Mouse (Mus musculus) heart, embryonic 14.5 days (tissue): ENCODE measurements around the gene Nr6a1. TPM values are rescaled to one million over a fixed set of nuclear protein-coding genes. Genes with fewer than 3 reads are reported as not detected.

ENCODE experiments used
- ATAC-seq: fragments of 200-750 bp; cut with Nextera tagmentation; 2 replicates; pipeline ENCODE4 v1.8.0; 2017; ENCODE audit warnings: low read depth, moderate TSS enrichment; ENCODE audit not compliant: insufficient number of reproducible peaks, insufficient read depth, low FRiP score
- H3K27ac ChIP-seq, 2 experiments: fragments of 200-500 bp in 1 of 2; fragments of 300-500 bp in 1 of 2; sonication (generic) in 1 of 2; replicated peaks in 1 of 2; 2 replicates each; pipeline ENCODE4 v1.5.1; 2012 to 2014; ENCODE audit warnings: low read depth in 2 of 2, low read length in 2 of 2, control low read depth in 1 of 2, mild to moderate bottlenecking in 1 of 2, mixed read lengths in 1 of 2; ENCODE audit not compliant: control insufficient read depth in 1 of 2, insufficient read depth in 1 of 2
- H3K27me3 ChIP-seq: fragments of 300-500 bp; sonication (generic); 2 replicates; pipeline ENCODE4 v1.6.1; 2014; ENCODE audit warnings: mild to moderate bottlenecking, low read length, control low read depth; ENCODE audit not compliant: control insufficient read depth, insufficient read depth
- H3K36me3 ChIP-seq: fragments of 300-500 bp; sonication (generic); 2 replicates; pipeline ENCODE4 v1.6.1; 2014; ENCODE audit warnings: mild to moderate bottlenecking, control low read depth, low read length, mixed read lengths; ENCODE audit not compliant: control insufficient read depth, insufficient read depth
- H3K4me1 ChIP-seq, 2 experiments: fragments of 200-500 bp in 1 of 2; fragments of 300-500 bp in 1 of 2; sonication (generic) in 1 of 2; 2 replicates each; pipeline ENCODE4 v1.6.1; 2012 to 2014; ENCODE audit warnings: low read length in 2 of 2, control low read depth in 1 of 2, mixed read lengths in 1 of 2; ENCODE audit not compliant: control insufficient read depth in 2 of 2, insufficient read depth in 2 of 2
- H3K4me2 ChIP-seq: fragments of 300-500 bp; sonication (generic); 2 replicates; pipeline ENCODE4 v1.6.1; 2014; ENCODE audit warnings: mild to moderate bottlenecking, low read length
- H3K4me3 ChIP-seq, 2 experiments: fragments of 200-500 bp in 1 of 2; fragments of 300-500 bp in 1 of 2; sonication (generic) in 1 of 2; 2 replicates each; pipeline ENCODE4 v1.5.1; 2012 to 2014; ENCODE audit warnings: low read length in 2 of 2, mild to moderate bottlenecking in 2 of 2, control low read depth in 1 of 2, low read depth in 1 of 2, moderate library complexity in 1 of 2; ENCODE audit not compliant: control insufficient read depth in 1 of 2, insufficient read depth in 1 of 2
- H3K9ac ChIP-seq: fragments of 300-500 bp; sonication (generic); 2 replicates; pipeline ENCODE4 v1.6.1; 2014; ENCODE audit warnings: mild to moderate bottlenecking, low read length
- H3K9me3 ChIP-seq: fragments of 300-500 bp; sonication (generic); 2 replicates; pipeline ENCODE4 v1.6.1; 2016; ENCODE audit warnings: low read length, control low read depth; ENCODE audit not compliant: control insufficient read depth
- WGBS: fragments of 180-500 bp; shearing (Covaris S2); extraction: QIAGEN DNeasy Blood & Tissue Kit; methylation state at CpG from one replicate; pipeline ENCODE4 v1.1.7; 2014; 5-methylcytosine and 5-hydroxymethylcytosine counted together
- polyA plus RNA-seq: library from polyadenylated mRNA; unstranded; fragments of >200 nt; fragmentation: Nextera tagmentation; extraction: Ambion mirVana; gene quantifications from 2 replicates; pipeline ENCODE4 v1.2.1, GENCODE M21; 2014

The Nr6a1 gene
- polyA plus RNA-seq, 1 experiment from 2014 or later, result 0.78 TPM

- no peak overlapping the region for H3K4me2 ChIP-seq
- H3K4me3 ChIP-seq, result no peak overlapping the region
- H3K27me3 ChIP-seq, result no peaks in the 10 kb centered on the region
- peaks cover 46% of the 10 kb centered on the region for H3K36me3 ChIP-seq
- H3K27ac ChIP-seq, result no peak overlapping the region
- WGBS, result 57% methylated on average over 1 of the region's 1 CpGs
- no peak overlapping the region for H3K9ac ChIP-seq
- no peaks in the 10 kb centered on the region for H3K4me1 ChIP-seq
- no peak for ATAC-seq
- H3K9me3 ChIP-seq, result no peaks in the 10 kb centered on the region
Observed at GRCm38 (mm10) chr2:38872730-38873129, 54.8 kb downstream of the Nr6a1 start.

- no peak overlapping the region for H3K4me2 ChIP-seq
- no peaks in the 10 kb centered on the region for H3K9me3 ChIP-seq
- peaks cover 32% of the 10 kb centered on the region for H3K36me3 ChIP-seq
- no peak overlapping the region for H3K4me3 ChIP-seq
- no peaks in the 10 kb centered on the region for H3K27me3 ChIP-seq
- H3K4me1 ChIP-seq, result 0 out of 4 replicates have a peak, but pooled peaks cover 0 to 4% of the 10 kb centered on the region in 2 experiments
- H3K9ac ChIP-seq, result no peak overlapping the region
- no peak for ATAC-seq
- 42% methylated on average over 1 of the region's 1 CpGs for WGBS
- H3K27ac ChIP-seq, result no peak overlapping the region
Observed at GRCm38 (mm10) chr2:38866711-38867110, 60.8 kb downstream of the Nr6a1 start.

- Histone ChIP-seq H3K27ac (no peak overlapping the region), H3K9me3 (no peaks in the 10 kb centered on the region), H3K9ac (no peak overlapping the region), H3K4me2 (no peak overlapping the region), H3K4me3 (no peak overlapping the region), H3K36me3 (peaks cover 47% of the 10 kb centered on the region), H3K27me3 (no peaks in the 10 kb centered on the region), H3K4me1 (0 out of 4 replicates have a peak, but pooled peaks cover 0 to 4% of the 10 kb centered on the region in 2 experiments)
- 35% methylated on average over 4 of the region's 4 CpGs for WGBS
- ATAC-seq, result no peak
Observed at GRCm38 (mm10) chr2:38864011-38864410, 63.5 kb downstream of the Nr6a1 start.

- Histone ChIP-seq H3K4me3 (no peak overlapping the region), H3K9me3 (no peaks in the 10 kb centered on the region), H3K4me2 (no peak overlapping the region), H3K36me3 (peaks cover 49% of the 10 kb centered on the region), H3K9ac (no peak overlapping the region), H3K27me3 (no peaks in the 10 kb centered on the region), H3K4me1 (no peaks in the 10 kb centered on the region), H3K27ac (no peak overlapping the region)
- no peak for ATAC-seq
- WGBS, result 69% methylated on average over 1 of the region's 1 CpGs
Observed at GRCm38 (mm10) chr2:38851797-38852196, 75.7 kb downstream of the Nr6a1 start.

GRCm38 (mm10) chr2:38846319-38846718 is 81.2 kb downstream of the Nr6a1 start:
- Histone ChIP-seq H3K4me1 (no peaks in the 10 kb centered on the region), H3K36me3 (peaks cover 35% of the 10 kb centered on the region), H3K4me3 (no peak overlapping the region), H3K9ac (no peak overlapping the region), H3K4me2 (no peak overlapping the region), H3K27me3 (no peaks in the 10 kb centered on the region), H3K9me3 (no peaks in the 10 kb centered on the region), H3K27ac (no peak overlapping the region)
- no peak for ATAC-seq
- 97% methylated on average over 2 of the region's 2 CpGs for WGBS

GRCm38 (mm10) chr2:38835489-38835888 is 92.0 kb downstream of the Nr6a1 start:
- Histone ChIP-seq H3K4me3 (no peak overlapping the region), H3K9ac (no peak overlapping the region), H3K9me3 (no peaks in the 10 kb centered on the region), H3K4me1 (0 out of 4 replicates have a peak, but pooled peaks cover 0 to 2% of the 10 kb centered on the region in 2 experiments), H3K27me3 (no peaks in the 10 kb centered on the region), H3K4me2 (no peak overlapping the region), H3K36me3 (peaks cover 46% of the 10 kb centered on the region), H3K27ac (no peak overlapping the region)
- 77% methylated on average over 6 of the region's 6 CpGs for WGBS
- no peak for ATAC-seq

- no peak overlapping the region for H3K27ac ChIP-seq
- no peaks in the 10 kb centered on the region for H3K9me3 ChIP-seq
- H3K36me3 ChIP-seq, result peaks cover 25% of the 10 kb centered on the region
- ATAC-seq, result no peak
- no peak overlapping the region for H3K9ac ChIP-seq
- H3K4me3 ChIP-seq, result no peak overlapping the region
- peaks cover 0 to 7% of the 10 kb centered on the region in 2 experiments; a peak in 1 of 4 replicates for H3K4me1 ChIP-seq
- H3K27me3 ChIP-seq, result no peaks in the 10 kb centered on the region
- H3K4me2 ChIP-seq, result no peak overlapping the region
Observed at GRCm38 (mm10) chr2:38831976-38832375, 95.5 kb downstream of the Nr6a1 start.

GRCm38 (mm10) chr2:38829521-38829920 is 98.0 kb downstream of the Nr6a1 start:
- no peak for ATAC-seq
- H3K36me3 ChIP-seq, result peaks cover 15% of the 10 kb centered on the region; the same call in 1 of the 2 replicates
- H3K4me1 ChIP-seq, result peaks cover 0 to 12% of the 10 kb centered on the region in 2 experiments; a peak in 2 of 4 replicates
- H3K4me2 ChIP-seq, result no peak overlapping the region
- H3K27ac ChIP-seq, result no peak overlapping the region
- H3K4me3 ChIP-seq, result no peak overlapping the region
- H3K27me3 ChIP-seq, result no peaks in the 10 kb centered on the region
- WGBS, result 9% methylated on average over 1 of the region's 1 CpGs
- H3K9ac ChIP-seq, result no peak overlapping the region
- no peaks in the 10 kb centered on the region for H3K9me3 ChIP-seq
